Mouse (Mus musculus) liver, postnatal 0 days (tissue): Measurements from ENCODE around the gene Rab29.

Experiments used
- CTCF ChIP-seq: sonication (generic); IDR thresholded peaks from 2 replicates; pipeline ENCODE4 v1.5.1; 2016; ENCODE audit warnings: antibody characterized with exemption, low read depth
- EP300 ChIP-seq: IDR thresholded peaks from 2 replicates; pipeline ENCODE4 v1.6.1; 2016; ENCODE audit warnings: antibody characterized with exemption, low read depth, mild to moderate bottlenecking

DNA sequence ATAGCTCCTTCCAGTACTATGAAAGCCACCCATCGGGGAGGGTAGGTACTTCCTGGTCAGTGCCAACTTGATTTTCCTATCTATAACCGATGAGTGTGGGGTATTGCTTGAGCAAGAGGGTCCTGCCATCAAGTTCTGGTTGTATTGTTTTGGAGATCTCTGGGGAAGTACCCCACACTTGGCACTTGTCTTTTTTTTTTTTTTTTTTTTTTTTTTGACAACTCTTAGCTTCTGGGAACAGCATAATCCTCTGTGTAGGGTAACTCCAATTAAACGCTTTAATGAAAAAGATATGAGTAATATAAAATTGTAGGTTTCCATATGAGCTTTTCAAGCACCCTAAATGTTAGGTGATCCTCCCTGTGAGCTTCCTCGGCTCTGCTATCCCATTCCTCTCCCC lies 35.7 kb downstream of the Rab29 start:
- TF ChIP-seq CTCF (no peak), EP300 (no peak)
